ENCODE assay signal across 11 mouse cellular contexts in genomic region chr2:72196190-72196965, GRCm38 (mm10).
DNase-seq lines count a peak whose midpoint lies in the region; ATAC-seq lines count a peak whose summit lies in the region.
"Had no signal": no experiment of that assay in that cellular context is flagged by ENCODE, and none has a peak within 500 bp of the region (broad histone marks: within the 10 kb centered on the region; RNA-seq: fewer than 3 reads in every experiment).

No protein-coding gene starts in this region.

- H3K4me3 ChIP-seq in kidney, embryonic 14.5 days (ENCODE audit: low read length) = no peak overlapping the region
- no peak overlapping the region for H3K4me3 ChIP-seq in liver, embryonic 11.5 days (ENCODE audit: low read depth, low read length)
- H3K4me3 ChIP-seq: embryonic facial prominence, embryonic 13.5 days had no signal

- no peak overlapping the region for H3K27ac ChIP-seq in kidney, embryonic 14.5 days (ENCODE audit: low read depth, low read length)
- H3K27ac ChIP-seq in liver, embryonic 11.5 days (ENCODE audit: low read depth, low read length) = no peak overlapping the region
- H3K27ac ChIP-seq: embryonic facial prominence, embryonic 13.5 days; hindbrain, embryonic 14.5 days had no signal

- no peak overlapping the region for H3K9ac ChIP-seq in kidney, embryonic 14.5 days (ENCODE audit: low read depth, low read length)
- H3K9ac ChIP-seq in liver, embryonic 11.5 days (ENCODE audit: low read depth, low read length) = no peak overlapping the region
- H3K9ac ChIP-seq: embryonic facial prominence, embryonic 13.5 days; hindbrain, embryonic 14.5 days; lung, embryonic 14.5 days had no signal

- DNase-seq in kidney, adult 11 months = no peak
- DNase-seq in R1 (ENCODE audit: low read depth, low spot score) (peak; percentile 67), adipocyte (ENCODE audit: low spot score) (no peak)
- DNase-seq in liver, embryonic 11.5 days (ENCODE audit: low spot score) = peak; percentile 43
- peak; percentile 6 for DNase-seq in spleen, adult 12 weeks (ENCODE audit: low spot score)
- no peak for DNase-seq in cerebellum, adult 11 months
- DNase-seq in frontal cortex, adult 2 months (ENCODE audit: extremely low spot score in 1 of 2, low spot score in 1 of 2) = no peak

- no peaks in the 10 kb centered on the region for H3K36me3 ChIP-seq in kidney, embryonic 14.5 days (ENCODE audit: control insufficient read depth, insufficient read depth, low read length)
- H3K36me3 ChIP-seq in liver, embryonic 11.5 days (ENCODE audit: control insufficient read depth, insufficient read depth, low read length) = no peaks in the 10 kb centered on the region
- H3K36me3 ChIP-seq: embryonic facial prominence, embryonic 13.5 days had no signal

- 0 out of 2 replicates have a peak, but pooled peaks cover 4% of the 10 kb centered on the region for H3K9me3 ChIP-seq in kidney, embryonic 14.5 days (ENCODE audit: control insufficient read depth, low read length)
- no peaks in the 10 kb centered on the region for H3K9me3 ChIP-seq in liver, embryonic 11.5 days (ENCODE audit: control insufficient read depth, low read length)

- WGBS in kidney, embryonic 14.5 days = 67% methylated on average over 6 of the region's 6 CpGs
- WGBS in liver, embryonic 11.5 days = 46% methylated on average over 6 of the region's 6 CpGs

- peak; percentile 60; the same call in 1 of the 2 replicates for ATAC-seq in kidney, embryonic 14.5 days (ENCODE audit: low FRiP score, low TSS enrichment)
- ATAC-seq in liver, embryonic 11.5 days (replicated peaks; ENCODE audit: low FRiP score) = peak; percentile 83

- no peaks in the 10 kb centered on the region for H3K27me3 ChIP-seq in kidney, embryonic 14.5 days (ENCODE audit: control insufficient read depth, insufficient read depth, low read length)
- H3K27me3 ChIP-seq in liver, embryonic 11.5 days (replicated peaks; ENCODE audit: control insufficient read depth, insufficient read depth, low read length) = no peaks in the 10 kb centered on the region
- H3K27me3 ChIP-seq: embryonic facial prominence, embryonic 13.5 days had no signal

- H3K4me1 ChIP-seq in kidney, embryonic 14.5 days (ENCODE audit: control insufficient read depth, insufficient read depth, low read length) = no peaks in the 10 kb centered on the region
- peaks cover 5% of the 10 kb centered on the region; the same call in 1 of the 2 replicates for H3K4me1 ChIP-seq in liver, embryonic 11.5 days (replicated peaks; ENCODE audit: control insufficient read depth, insufficient read depth, low read length)

- H3K4me2 ChIP-seq in kidney, embryonic 14.5 days (replicated peaks; ENCODE audit: low read depth, low read length) = no peak overlapping the region
- no peak overlapping the region for H3K4me2 ChIP-seq in liver, embryonic 11.5 days
- H3K4me2 ChIP-seq: embryonic facial prominence, embryonic 13.5 days; hindbrain, embryonic 14.5 days; lung, embryonic 14.5 days had no signal

Comparison
In these comparisons a context has a peak if more than half of its experiments do, and no peak if none do; other contexts are left out.
1. DNase-seq: peak in R1 (single experiment), liver, embryonic 11.5 days (single experiment) and spleen, adult 12 weeks (single experiment); none in kidney, adult 11 months (single experiment), cerebellum, adult 11 months (single experiment), adipocyte (single experiment) and frontal cortex, adult 2 months (0 of 2).